Mouse (Mus musculus): ENCODE measurements around the gene Tsfm. TPM values are rescaled to one million over a fixed set of nuclear protein-coding genes. Genes with fewer than 3 reads are reported as not detected.

Gene Tsfm
- polyA plus RNA-seq, 1 experiment, result 45.2 TPM

DNA sequence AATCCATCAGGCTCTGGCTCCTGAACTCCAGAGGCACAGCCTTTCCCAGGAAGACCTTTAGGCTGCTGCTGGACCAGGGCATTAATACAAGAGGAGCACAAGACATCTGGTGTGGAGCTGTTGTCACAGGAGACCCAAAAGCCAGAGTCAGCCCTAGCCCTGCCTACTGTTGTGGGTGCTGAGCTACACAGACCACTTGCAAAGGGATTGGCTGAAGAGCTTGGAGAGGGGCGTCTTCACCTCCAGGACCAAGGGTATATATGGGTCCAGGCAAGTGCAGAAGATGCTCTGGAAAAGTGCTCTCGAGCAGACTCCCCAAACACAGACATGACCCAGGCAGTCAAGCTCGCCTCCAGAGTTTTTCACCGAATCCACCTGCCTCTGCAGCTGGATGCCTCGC lies 17.3 kb upstream of the Tsfm start, which contains the start of gene Cyp27b1:
TSS of gene Cyp27b1 (plus strand) at position 297 of the 400 bp plus-strand sequence.
- DNase-seq, result no peak
- Histone ChIP-seq H3K4me3 (replicated peaks; ENCODE audit: insufficient read depth, low read depth, low read length) (peak within 1 kb of the TSS; percentile 32), H3K27me3 (ENCODE audit: control insufficient read depth, insufficient read depth, low read length) (peaks cover 2% of the 10 kb centered on the region; the same call in 1 of the 2 replicates), H3K27ac (ENCODE audit: insufficient read depth, low read length) (no peak within 1 kb of the TSS), H3K4me1 (ENCODE audit: control insufficient read depth, insufficient read depth, low read length) (no peaks in the 10 kb centered on the region)
- TF ChIP-seq POLR2A (IDR thresholded peaks at IDR 0.05; ENCODE audit: borderline replicate concordance, insufficient read depth, low read length) (no peak), CTCF (IDR thresholded peaks at IDR 0.05; ENCODE audit: borderline replicate concordance, insufficient read depth, low read depth, low read length) (no peak)
- WGBS, result 31% methylated on average over 5 of the region's 5 CpGs

DNA sequence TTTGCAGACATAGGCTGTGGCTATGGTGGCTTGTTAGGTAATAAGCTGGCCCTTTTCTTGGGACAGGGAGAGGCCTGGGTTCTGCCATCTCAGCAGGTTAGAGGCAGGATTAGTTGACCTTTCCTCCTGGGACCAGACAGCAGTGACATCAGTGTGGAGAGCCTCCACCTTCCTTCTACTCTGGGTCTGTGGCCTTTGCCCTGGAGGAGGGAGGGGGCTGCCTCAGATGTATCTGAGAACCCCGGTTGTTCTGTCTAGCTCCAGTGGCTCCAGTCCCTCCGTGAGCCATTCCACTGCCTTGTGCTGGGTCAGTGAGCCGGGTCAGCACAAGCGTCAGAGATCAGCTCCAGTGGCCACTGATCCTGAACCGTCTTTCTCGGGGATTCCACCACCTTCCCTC lies 12.5 kb upstream of the Tsfm start:
- no peak for DNase-seq
- Histone ChIP-seq H3K27me3 (ENCODE audit: control insufficient read depth, insufficient read depth, low read length) (no peaks in the 10 kb centered on the region; the same call in 1 of the 2 replicates), H3K4me1 (ENCODE audit: control insufficient read depth, insufficient read depth, low read length) (no peaks in the 10 kb centered on the region), H3K27ac (ENCODE audit: insufficient read depth, low read length) (no peak overlapping the region), H3K4me3 (replicated peaks; ENCODE audit: insufficient read depth, low read depth, low read length) (no peak overlapping the region)
- 48% methylated on average over 6 of the region's 6 CpGs for WGBS
- TF ChIP-seq CTCF (IDR thresholded peaks at IDR 0.05; ENCODE audit: borderline replicate concordance, insufficient read depth, low read depth, low read length) (no peak), POLR2A (IDR thresholded peaks at IDR 0.05; ENCODE audit: borderline replicate concordance, insufficient read depth, low read length) (no peak)

DNA sequence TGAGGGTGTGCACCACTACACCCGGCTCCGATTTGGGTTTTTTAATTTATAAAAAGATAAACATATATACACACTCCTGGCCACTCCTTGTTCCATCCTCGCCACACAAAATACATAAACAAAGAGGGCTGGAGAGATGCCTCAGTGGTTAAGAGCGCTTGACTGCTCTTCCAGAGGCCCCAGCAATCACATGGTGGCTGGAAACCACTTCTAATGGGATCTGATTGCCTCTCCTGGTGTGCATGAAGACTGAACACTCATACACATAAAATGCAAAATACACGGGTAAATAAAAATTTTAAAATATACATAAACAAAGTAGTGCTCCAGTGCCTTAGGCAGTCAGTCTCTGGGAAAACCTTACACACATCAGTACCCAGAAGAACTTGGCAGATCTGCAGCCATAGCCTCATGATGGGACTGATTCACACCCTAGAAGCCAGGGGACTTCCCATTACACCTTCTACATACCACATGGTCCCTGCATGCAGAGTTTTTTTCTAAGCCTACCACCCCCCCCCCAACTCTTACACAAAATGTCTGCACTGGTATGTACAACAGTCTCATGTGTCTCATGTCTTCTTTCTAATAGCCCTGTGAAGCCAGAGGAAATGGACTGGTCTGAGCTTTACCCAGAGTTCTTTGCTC lies 12.0 kb upstream of the Tsfm start:
- WGBS, result 17% methylated on average over 5 of the region's 5 CpGs
- H3K27ac ChIP-seq (ENCODE audit: insufficient read depth, low read length), result no peak overlapping the region
- DNase-seq, result no peak
- H3K4me1 ChIP-seq (ENCODE audit: control insufficient read depth, insufficient read depth, low read length), result no peaks in the 10 kb centered on the region
- H3K4me3 ChIP-seq (replicated peaks; ENCODE audit: insufficient read depth, low read depth, low read length), result peak overlapping the region; percentile 70
- H3K27me3 ChIP-seq (ENCODE audit: control insufficient read depth, insufficient read depth, low read length), result no peaks in the 10 kb centered on the region
- TF ChIP-seq CTCF (IDR thresholded peaks at IDR 0.05; ENCODE audit: borderline replicate concordance, insufficient read depth, low read depth, low read length) (no peak), POLR2A (IDR thresholded peaks at IDR 0.05; ENCODE audit: borderline replicate concordance, insufficient read depth, low read length) (no peak)

DNA sequence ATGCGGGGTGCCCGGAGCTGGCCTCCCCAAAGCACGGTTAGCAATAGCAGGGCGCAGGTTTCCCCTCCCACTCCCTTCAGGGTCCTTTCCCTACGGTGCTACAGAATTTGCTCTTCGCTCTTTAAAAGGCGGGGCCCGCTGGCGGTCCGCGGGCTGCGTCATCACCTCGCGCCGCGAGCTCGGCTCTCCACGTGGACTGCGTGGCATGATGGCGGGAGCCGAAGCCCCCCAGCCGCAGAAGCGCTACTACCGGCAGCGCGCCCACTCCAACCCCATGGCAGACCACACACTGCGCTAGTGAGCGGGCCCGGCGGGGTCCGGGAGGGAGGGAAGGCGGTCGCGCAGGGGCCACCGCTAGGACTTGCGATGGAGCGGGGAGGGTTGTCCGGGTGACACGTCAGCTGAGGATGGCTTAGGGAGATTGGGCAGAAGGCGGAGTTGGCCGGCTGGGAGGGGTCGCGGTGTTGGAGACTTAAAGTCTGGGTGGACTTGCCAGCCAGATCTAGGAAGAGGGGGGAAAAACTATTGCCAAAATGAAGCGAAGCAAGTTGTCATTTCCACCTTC lies 11.2 kb upstream of the Tsfm start:
- no peak overlapping the region for H3K27ac ChIP-seq (ENCODE audit: insufficient read depth, low read length)
- no peak for TF ChIP-seq CTCF (IDR thresholded peaks at IDR 0.05; ENCODE audit: borderline replicate concordance, insufficient read depth, low read depth, low read length)
- no peak for TF ChIP-seq POLR2A (IDR thresholded peaks at IDR 0.05; ENCODE audit: borderline replicate concordance, insufficient read depth, low read length)
- under 1% methylated on average over 44 of the region's 44 CpGs for WGBS

DNA sequence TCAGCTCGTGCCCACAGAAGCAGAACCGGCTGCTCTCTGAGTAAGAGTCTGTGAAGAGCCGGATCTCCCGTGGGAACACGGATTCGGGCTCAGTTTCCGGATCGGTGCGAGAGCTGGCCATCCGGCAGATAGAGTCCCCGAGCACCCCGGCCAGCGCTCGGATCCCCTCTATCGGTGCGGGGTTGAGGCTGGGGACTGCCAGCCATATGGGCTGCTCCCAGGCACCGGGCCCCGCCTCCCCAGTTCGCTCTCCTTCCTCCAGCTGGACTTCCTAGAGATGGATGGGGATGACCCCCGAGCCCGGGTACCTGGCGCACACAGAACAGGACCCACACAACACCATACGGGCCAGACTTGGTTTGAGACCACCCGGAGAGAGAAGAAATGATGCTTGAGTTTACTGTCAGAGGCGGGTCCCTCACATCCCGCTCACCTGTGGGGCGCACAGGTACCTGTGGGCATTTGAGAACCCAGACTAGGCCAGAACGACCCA lies 10.7 kb upstream of the Tsfm start, which contains the start of the genes Mettl1 and Eef1akmt3:
TSS of gene Mettl1 (plus strand) at position 141 of the 493 bp plus-strand sequence.
TSS of gene Eef1akmt3 (minus strand) at position 240 of the 493 bp plus-strand sequence.
- Histone ChIP-seq H3K27ac (ENCODE audit: insufficient read depth, low read length) (no peak within 1 kb of the TSS), H3K4me3 (replicated peaks; ENCODE audit: insufficient read depth, low read depth, low read length) (peak within 1 kb of the TSS; percentile 70), H3K27me3 (ENCODE audit: control insufficient read depth, insufficient read depth, low read length) (no peaks in the 10 kb centered on the region), H3K4me1 (ENCODE audit: control insufficient read depth, insufficient read depth, low read length) (no peaks in the 10 kb centered on the region)
- DNase-seq, result peak in 1 of 2 experiments; percentile 58
- TF ChIP-seq POLR2A (IDR thresholded peaks at IDR 0.05; ENCODE audit: borderline replicate concordance, insufficient read depth, low read length), result no peak
- no peak for TF ChIP-seq CTCF (IDR thresholded peaks at IDR 0.05; ENCODE audit: borderline replicate concordance, insufficient read depth, low read depth, low read length)
- under 1% methylated on average over 28 of the region's 28 CpGs for WGBS

More for the DNA sequence above, 11.2 kb upstream of the Tsfm start:
- Histone ChIP-seq H3K4me3 (replicated peaks; ENCODE audit: insufficient read depth, low read depth, low read length) (peak overlapping the region; percentile 70), H3K27me3 (ENCODE audit: control insufficient read depth, insufficient read depth, low read length) (no peaks in the 10 kb centered on the region), H3K4me1 (ENCODE audit: control insufficient read depth, insufficient read depth, low read length) (no peaks in the 10 kb centered on the region)
- DNase-seq, result peak; percentile 85 to 93

DNA sequence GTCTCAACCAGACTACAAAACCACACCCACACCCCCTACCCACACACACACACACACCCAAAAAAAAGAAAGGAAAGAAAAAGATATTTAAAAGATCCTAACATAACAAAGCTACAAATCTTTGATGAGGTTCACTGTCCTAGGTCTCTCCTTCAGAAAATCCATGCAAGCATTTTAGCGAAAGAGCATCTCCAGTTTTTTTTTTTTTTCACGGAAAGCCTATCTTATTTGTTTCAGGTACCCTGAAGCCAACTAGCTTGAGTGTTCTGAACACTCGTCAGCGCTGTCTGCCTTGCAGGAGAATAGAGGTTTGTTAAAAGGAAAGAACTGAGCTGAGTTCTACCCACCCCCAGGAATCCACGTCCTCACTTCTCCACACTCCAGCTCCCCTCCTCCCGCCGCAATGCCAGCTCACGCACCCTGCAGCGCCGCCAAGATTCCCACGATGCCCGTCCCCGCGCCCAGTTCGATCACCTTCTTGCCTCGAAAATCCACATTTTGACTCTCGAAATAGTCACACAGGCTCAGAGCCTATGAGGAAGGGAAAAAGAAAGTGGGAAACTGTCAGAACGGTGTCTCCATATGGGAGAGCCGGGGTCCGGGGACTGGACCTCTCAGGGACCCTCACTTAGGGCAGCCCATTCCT lies 10.1 kb upstream of the Tsfm start:
- Histone ChIP-seq H3K27me3 (ENCODE audit: control insufficient read depth, insufficient read depth, low read length) (no peaks in the 10 kb centered on the region), H3K4me1 (ENCODE audit: control insufficient read depth, insufficient read depth, low read length) (no peaks in the 10 kb centered on the region), H3K27ac (ENCODE audit: insufficient read depth, low read length) (no peak overlapping the region), H3K4me3 (replicated peaks; ENCODE audit: insufficient read depth, low read depth, low read length) (peak overlapping the region; percentile 70)
- TF ChIP-seq CTCF (IDR thresholded peaks at IDR 0.05; ENCODE audit: borderline replicate concordance, insufficient read depth, low read depth, low read length), result no peak
- no peak for TF ChIP-seq POLR2A (IDR thresholded peaks at IDR 0.05; ENCODE audit: borderline replicate concordance, insufficient read depth, low read length)
- WGBS, result under 1% methylated on average over 20 of the region's 20 CpGs
- peak in 1 of 2 experiments; percentile 47 for DNase-seq

DNA sequence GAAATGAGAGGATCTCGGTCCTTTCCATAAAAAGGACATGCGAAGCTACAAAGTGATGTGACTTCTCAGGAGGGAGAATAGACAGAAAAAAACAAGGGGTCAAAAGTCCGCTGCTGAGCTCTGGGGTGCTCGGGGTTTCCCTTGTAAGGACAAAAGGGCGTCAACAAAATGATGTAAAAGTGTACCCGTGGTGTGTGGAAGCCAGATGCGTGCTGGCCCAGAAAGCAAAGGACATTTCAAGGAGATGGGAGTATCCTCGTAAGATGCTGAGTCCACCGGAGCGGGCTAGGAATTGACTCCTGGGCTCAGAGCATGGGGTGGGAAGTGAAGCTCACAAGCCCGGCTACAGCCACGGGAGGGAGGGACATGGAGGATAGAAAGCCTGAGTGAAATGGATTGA lies 7.0 kb upstream of the Tsfm start:
- WGBS, result 73% methylated on average over 12 of the region's 12 CpGs
- DNase-seq, result no peak
- Histone ChIP-seq H3K27me3 (ENCODE audit: control insufficient read depth, insufficient read depth, low read length) (no peaks in the 10 kb centered on the region), H3K4me3 (replicated peaks; ENCODE audit: insufficient read depth, low read depth, low read length) (no peak overlapping the region), H3K4me1 (ENCODE audit: control insufficient read depth, insufficient read depth, low read length) (no peaks in the 10 kb centered on the region), H3K27ac (ENCODE audit: insufficient read depth, low read length) (no peak overlapping the region)
- TF ChIP-seq CTCF (IDR thresholded peaks at IDR 0.05; ENCODE audit: borderline replicate concordance, insufficient read depth, low read depth, low read length) (no peak), POLR2A (IDR thresholded peaks at IDR 0.05; ENCODE audit: borderline replicate concordance, insufficient read depth, low read length) (no peak)
